Mouse (Mus musculus) heart, postnatal 25 days (tissue): Measurements from ENCODE around the gene Ubxn4. TPM values are rescaled to one million over a fixed set of nuclear protein-coding genes. Genes with fewer than 3 reads are reported as not detected.
A peak's percentile ranks its signal among the peaks of the same experiment; 100 is the strongest.
"Not testable (repeated sequence)": the region's sequence is repeated elsewhere in the genome, so short reads cannot be mapped to it uniquely, and the experiment has no call there.

Experiments
- DNase-seq: peaks from one replicate; pipeline ENCODE4 v3.0.0; 2022; ENCODE audit warnings: low spot score
- intact Hi-C: fragments of 180-260 bp; cut with DNase I; formaldehyde crosslinking; loops from one replicate; pipeline ENCODE4 v1.15.1; 2025
- total RNA-seq, 2 experiments: library from RNA; stranded (reverse); gene quantifications; 2 replicates each; pipeline ENCODE4 v1.2.3; 2021

The Ubxn4 gene
- 10 to 100 TPM; 33.4 to 37.6 TPM for total RNA-seq

DNA sequence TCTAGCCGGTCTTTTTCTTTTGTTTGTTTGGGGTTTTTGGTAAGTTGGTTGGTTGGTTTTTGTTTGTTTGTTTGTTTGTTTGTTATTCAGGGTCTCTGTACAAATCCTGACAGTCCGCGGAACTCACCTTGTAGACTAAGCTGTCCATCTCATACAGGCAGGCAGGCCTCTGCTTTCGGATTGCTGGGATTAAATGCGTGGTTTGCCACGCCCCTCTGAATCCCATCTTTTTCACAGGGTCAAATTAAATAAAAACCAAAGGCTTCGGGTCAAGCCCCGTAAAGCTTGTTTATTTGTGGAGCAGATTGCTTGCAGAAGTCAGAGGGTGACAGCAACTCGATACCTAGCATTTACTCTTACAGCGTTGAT, at the start of gene Ubxn4:
Gene Ubxn4 (plus strand): TSS at position 338 of the 369 bp plus-strand sequence.
- no peak for DNase-seq
- intact Hi-C loops, result loop anchor here (5.0 kb wide), 2 partner anchors 141 to 471 kb away; partner anchors contain the start of genes Ccnt2, R3hdm1 and Zranb3

DNA sequence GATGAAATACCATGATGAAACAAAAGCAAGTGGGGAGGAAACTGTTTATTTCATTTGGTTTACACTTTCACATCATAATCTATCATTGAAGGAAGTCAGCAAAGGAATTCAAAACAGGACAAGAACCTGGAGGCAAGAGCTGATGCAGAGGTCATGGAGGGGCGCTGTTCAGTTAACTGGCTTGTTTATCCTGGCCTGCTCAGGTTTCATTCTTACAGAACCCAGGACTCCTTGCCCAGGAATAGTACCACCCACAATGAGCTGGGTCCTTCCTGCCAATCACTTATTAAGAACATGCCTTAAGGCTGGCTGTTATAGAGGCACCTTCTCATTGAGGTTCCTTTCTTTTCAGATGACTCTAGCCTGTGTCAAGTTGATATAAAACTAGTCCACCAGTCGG, 49.8 kb upstream of the Ubxn4 start:
- intact Hi-C loops, result no loop called here
- no peak for DNase-seq

DNA sequence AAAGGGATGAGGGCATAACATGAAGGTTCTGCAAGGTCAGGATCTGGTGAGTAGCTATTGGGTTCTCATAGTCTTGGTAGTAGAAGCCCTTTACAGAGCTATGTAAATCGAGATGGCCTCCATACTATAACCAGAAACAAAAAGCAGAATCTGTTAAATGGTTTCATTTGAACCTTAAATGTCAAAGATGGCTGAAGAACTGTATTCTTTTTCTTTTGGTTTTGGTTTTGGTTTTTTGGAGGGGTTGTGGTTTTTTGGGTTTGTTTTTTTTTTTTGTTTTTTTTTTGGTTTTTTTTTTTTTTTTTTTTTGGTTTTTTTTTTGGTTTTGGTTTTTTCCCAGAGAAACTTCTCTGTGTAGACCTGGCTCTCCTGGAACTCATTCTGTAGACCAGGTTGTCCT, 46.4 kb upstream of the Ubxn4 start:
- intact Hi-C loops, result no loop called here
- no peak for DNase-seq

DNA sequence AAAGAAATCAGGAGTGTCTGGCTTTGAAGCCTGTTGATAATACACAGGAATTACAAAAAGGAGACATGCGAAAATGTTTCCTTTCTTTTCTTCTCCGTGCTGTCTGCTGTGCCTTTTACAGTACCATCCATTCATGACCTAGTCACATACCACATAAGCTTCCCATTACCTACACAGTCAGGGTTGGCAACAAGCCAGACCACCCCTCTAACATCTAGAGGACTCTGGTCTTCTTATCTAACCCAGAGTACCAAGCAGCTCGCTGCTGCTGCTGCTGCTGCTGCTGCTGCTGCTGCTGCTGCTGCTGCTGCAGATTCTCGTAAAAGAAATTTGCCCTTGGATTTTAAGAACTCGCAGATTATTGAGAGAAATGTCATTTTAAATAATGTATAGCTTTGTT, 30.5 kb upstream of the Ubxn4 start:
- intact Hi-C loops, result no loop called here
- DNase-seq, result no peak

DNA sequence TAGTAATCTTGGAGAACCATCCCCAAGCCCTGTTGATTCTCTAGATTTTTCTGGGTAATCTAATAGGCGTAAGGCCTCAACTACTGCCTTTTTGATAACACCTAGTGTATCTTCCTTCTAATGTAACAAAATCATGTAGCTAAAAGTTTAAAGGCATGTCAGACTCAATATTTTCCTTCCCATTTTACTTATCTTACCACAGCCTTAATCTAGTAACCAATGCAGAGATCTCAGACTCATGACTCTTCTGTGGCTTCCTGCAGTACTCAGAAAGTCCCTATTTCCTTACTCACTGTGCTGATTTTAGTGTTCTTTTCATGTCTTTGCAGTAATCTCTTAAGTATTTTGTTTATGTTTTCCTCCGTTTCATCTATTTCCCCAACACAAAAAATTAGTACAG, 21.9 kb upstream of the Ubxn4 start:
- no peak for DNase-seq
- intact Hi-C loops, result loop anchor here (5.0 kb wide), 1 partner anchor 395 kb away; no protein-coding TSS in a partner anchor

DNA sequence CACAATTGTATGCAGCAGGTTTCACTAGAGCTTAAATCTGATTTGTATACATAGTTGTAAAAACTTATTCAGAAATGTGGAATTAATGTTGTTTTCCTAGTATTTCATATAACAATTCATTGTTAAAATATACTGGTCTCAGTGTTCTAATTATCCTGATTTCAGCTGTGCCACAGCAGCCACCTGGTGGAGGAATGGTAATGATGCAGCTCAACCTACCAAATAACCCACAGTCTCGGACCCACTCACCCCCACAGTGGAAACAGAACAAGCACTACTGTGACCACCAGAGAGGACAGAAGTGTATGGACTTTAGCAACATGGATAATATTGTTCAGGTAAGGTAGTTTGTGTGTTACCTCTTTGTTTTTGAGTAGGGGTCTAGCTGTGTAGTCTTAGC, 20.5 kb upstream of the Ubxn4 start:
- intact Hi-C loops, result loop anchor here (5.0 kb wide), 1 partner anchor 396 kb away; no protein-coding TSS in a partner anchor
- DNase-seq, result no peak

DNA sequence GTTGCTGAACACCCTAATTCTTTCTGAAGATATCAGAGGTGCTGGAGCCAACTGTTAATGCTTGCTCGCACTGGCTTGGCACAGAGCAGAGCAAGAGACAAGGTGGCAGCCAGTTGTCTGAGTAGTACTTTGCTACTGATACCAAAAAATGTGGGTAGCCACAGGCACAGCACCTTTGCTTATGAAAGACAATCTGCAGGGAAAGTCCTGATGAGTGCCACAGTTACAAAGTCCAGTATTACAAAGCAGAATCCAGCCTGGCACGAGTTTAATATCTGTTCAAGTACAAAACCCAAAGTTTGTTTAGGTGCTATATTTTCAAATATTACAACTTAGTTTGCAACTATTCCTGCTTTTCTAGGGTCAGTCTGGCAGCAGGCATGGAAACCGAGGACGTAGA, 8.6 kb upstream of the Ubxn4 start:
- intact Hi-C loops, result no loop called here
- no peak for DNase-seq

DNA sequence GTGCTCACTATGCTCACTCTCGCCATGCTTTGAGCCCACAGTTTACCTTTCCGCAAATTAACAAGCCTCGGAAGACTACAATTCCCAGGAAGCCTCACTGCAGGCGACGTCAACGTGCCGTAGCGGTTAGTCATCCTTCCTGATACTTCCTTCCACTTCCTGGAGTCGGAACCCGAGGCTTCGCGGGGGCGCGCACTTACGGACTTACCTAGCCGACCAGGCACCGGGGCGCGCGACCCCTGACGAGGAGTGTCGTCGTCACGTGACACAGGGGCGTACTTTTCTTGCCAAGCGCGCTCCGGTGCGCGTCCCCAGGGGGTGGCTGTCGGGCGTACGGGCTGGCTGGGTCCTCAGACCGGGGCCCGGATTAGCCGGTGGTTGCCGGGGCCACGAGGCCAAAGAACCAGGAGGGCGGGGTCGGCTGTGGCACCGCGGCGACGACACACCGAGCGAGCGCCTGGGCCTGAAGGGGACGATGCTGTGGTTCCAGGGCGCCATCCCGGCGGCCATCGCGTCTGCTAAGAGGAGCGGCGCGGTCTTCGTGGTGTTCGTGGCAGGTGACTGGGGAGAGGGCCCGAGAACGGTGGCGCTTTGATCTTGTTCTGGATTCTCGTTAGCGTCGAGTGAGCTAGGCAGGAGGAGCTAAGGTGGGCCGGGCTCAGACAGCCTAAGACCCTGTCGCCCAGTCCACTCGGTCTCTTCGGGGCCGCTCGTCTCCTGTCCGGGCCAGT, 397 bp downstream of the Ubxn4 start:
- intact Hi-C loops, result loop anchor here (5.0 kb wide), 2 partner anchors 142 to 472 kb away; partner anchors contain the start of genes Ccnt2, R3hdm1 and Zranb3

DNA sequence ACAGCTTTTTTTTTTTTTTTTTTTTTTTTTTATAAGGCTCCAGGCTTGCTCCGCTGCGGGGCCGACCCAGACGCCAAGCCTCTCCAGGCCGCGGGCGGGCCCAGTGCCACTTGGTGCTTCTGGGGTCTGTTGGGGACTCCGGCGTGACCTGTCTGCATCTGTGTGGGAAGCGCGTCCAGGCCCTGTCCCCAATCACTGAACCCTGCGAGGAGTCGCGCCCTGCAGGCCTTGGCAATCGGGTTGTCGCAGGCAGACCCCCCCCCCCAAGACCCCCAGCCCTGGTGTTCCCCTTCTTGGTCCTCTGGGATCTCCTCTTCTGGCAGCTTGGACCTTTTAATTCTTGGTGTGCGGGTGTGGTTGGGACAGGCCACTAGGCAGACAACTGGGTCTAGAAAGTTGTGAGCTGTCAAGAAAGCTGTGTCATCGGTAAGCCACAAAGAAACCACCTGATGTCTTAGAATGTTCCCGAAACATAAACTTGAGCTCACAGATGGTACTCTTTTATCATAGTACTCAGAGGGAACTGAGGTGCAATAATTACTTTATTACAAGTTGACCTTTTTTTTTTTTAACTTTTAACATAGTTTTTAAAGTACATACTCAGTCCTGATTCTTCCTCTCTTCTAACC, 1.1 kb downstream of the Ubxn4 start:
- DNase-seq, result no peak
- intact Hi-C loops, result loop anchor here (5.0 kb wide), 2 partner anchors 143 to 473 kb away; partner anchors contain the start of genes Ccnt2, R3hdm1 and Zranb3

More for the DNA sequence above, 397 bp downstream of the Ubxn4 start:
- DNase-seq, result peak; percentile 92

DNA sequence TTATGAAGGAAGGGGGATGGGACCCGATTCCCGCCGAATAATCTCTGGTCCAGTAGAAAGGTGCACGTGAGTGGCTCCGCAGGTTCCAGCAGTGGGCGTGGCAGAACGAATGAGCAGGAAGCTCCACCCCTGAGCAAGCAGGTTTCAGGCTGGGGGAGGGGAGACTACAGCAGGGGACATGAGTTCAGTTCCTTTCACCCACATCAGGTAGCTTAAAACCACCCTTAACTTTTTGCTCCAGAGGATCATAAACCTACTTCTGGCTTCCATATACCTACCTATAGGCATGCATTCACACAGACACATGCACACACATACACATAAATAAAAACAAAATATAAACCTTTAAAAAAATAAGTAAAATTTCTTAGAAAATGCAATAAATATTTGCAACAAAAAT, 23.3 kb downstream of the Ubxn4 start:
- DNase-seq, intact Hi-C loops: not testable (repeated sequence)

DNA sequence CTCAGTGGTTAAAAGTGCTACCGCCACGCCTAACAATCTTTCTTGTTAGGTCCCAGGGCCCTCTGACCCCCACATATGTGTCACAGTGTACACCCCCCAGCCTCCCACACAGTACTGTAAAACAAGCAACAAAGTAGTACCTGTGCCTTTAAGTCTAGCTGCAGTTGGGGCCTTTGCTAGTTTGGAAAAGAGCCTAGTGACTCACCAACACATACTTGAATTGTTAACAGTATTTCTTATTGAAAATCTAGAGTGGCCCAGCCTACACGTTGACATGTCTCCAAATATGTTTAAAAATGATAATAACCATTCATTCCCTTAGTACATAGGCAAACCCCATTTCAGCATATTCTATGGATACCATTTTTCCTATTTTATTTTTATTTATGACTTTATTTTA, 27.0 kb downstream of the Ubxn4 start:
- intact Hi-C loops, result no loop called here
- no peak for DNase-seq

DNA sequence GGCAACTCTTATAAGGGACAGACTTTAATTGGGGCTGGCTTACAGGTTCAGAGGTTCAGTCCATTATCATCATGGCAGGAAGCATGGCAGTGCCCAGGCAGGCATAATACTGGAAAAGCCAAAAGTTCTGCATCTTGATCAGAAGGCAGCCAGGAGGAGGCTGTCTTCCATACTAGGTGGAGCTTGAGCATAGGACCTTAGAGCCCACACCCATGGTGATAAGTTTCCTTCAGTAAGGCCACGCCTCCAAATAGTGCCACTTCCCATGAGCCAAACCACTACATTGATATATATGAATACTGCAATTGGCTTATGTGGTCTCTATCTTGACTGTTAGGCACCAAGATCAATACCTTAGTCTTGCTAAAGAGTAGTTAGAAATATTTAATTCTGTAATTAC, 32.1 kb downstream of the Ubxn4 start:
- DNase-seq, result no peak
- intact Hi-C loops, result no loop called here

DNA sequence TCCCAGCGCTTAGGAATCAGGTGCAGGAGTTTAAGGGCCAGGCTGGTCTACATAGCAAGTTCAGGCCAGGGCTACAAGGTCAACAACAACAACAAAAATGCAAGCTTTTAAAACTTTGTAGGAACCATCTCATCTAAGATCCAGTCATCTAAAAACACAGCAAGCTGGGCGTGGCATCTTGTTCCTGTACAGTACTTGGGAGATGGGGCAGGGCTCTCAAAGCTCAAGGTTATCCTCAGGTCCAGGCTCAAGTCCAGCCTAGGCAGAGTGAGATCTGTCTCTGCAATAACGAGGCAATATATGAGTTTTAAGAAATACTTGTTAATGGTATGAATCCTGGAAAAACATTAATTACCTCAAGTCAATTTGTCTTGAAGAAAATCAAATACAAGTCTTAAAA, 34.8 kb downstream of the Ubxn4 start:
- intact Hi-C loops, result no loop called here
- DNase-seq, result no peak

DNA sequence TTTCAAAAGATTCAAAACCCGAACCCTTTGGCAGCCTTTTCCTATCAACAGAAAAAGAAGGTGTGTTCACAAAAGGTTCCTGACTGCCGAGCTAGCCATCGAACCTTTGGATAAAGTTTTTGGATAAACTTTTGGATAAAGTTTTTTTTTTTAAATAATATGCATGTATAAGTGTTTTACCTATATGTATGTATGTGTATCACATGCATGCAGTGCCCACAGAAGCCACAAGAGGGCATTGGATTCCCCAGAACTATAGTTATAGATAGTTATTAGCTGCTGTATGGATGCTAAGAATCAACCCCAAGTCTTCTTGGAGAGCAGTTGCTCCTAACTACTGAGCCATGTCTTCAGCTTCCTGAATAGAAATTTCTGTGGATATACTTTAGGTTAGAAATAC, 38.0 kb downstream of the Ubxn4 start:
- no peak for DNase-seq
- intact Hi-C loops, result loop anchor here (5.0 kb wide), 1 partner anchor 551 kb away; no protein-coding TSS in a partner anchor

DNA sequence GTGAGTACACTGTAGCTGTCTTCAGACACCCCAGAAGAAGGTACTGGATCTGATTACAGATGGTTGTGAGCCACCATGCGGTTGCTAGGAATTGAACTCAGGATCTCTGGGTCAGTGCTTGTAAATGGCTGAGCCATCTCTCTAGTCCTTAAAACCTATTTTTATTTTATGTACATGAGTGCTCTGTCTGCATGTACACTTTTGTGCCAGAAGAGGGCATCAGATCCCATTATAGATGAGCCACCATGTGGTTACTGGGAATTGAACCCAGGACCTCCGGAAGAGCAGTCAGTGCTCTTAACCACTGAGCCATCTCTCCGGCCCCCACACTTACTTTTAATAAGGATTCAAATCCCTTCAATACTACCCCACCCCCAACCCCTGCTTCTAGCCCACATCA, 39.2 kb downstream of the Ubxn4 start:
- intact Hi-C loops, result loop anchor here (5.0 kb wide), 1 partner anchor 549 kb away; no protein-coding TSS in a partner anchor
- no peak for DNase-seq

DNA sequence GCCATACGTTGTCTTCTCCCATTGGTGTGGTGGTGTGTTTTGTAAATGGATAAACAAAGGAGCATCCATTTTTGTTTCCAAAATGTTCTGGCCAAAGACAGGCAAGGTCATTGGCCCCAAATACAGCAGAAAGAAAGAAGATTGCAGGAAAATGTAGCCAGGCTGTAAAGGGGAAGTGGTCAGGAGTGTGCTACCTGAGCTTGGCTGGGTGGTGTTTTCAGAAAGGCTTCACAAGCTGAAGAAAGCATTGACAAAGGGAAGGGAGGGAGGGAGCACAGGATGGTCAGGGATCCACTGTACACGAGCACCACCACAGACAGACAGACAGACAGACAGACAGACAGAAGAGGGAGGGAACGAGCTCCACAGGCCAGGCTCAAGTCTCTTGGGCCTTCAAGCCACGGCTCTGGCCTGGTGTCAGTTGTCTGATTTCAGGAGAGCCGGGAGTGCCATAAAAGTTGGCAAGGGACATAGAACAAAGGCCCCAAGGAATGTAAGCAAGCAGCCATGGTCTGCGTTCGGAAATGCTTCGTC, 40.5 kb downstream of the Ubxn4 start:
- intact Hi-C loops, result loop anchor here (5.0 kb wide), 1 partner anchor 548 kb away; no protein-coding TSS in a partner anchor
- DNase-seq, result no peak

DNA sequence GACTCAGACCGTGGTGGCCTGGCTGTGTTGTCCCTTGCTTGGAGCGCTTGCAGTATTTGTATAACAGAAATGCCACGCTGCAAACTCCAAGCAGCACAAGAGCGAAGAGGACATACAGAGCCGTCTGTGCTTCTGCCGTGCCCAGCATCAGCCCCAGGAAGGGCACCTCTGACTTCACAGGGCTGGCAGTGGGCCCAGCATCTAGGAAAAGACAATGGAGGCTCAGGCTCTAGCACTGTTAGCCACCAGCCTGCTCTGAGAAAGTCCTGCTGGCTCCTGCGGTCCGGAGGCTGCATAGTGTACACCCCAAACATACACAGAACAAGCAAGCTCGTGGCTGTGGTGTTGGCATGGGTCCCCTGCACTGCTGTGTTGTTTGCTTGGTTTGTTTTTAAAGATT, 41.4 kb downstream of the Ubxn4 start:
- no peak for DNase-seq
- intact Hi-C loops, result no loop called here

DNA sequence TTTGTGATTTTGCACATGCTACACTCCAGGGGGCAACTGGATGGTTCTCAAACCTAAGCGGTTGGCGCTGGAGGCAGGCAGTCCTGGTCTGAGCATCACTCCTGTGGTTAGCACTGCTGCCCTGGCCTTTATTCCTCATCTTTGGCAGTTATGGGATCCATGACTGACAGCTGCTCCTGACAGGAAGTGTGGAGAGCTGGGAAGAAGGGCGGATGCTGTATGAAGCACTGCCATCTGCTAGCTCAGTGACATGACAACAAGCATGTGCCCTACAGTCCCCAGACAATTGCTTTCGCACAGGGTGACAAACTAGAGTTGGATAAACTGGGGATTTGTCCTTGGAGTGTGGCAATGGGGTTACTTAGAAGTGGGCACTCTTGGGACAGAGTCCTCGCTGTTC, 46.5 kb downstream of the Ubxn4 start:
- DNase-seq, result no peak
- intact Hi-C loops, result no loop called here

DNA sequence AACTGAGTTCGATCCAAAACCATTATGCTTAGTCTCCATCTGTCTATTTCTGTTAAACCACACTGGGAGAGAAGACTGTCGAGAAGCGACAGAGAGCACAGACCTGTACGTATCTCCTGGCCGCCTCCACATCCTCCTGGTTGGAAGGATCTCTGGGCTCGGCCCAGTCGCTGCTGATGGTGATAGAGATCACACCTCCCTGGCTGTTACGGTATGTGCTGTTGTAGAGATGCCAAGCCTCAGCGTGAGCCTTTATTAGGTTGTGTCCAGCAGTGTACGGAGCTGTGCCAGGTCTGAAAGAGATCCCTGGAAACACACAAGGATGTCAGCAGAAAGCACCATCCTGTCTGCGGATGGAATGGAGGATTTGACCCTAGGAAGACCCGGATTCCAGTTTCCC, 49.8 kb downstream of the Ubxn4 start:
- intact Hi-C loops, result no loop called here
- no peak for DNase-seq

DNA sequence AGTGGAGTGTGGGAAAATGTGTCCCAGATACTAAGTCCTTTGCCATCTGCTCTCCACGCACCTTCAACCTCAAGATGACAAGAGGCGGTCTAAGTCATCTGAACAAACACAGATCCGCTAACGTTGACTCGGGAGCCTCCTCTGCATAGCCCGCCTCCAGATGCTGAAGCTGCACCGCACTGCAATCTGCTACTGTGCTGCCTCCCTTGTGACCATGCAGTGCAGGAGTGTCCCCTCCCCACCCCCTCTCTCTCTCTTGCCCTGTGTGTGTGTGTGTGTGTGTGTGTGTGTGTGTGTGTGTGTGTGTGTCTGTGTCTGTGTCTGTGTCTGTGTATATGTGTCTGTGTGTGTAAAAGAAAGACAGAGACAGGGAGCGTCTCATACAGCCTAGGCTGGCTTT, 51.5 kb downstream of the Ubxn4 start:
- no peak for DNase-seq
- intact Hi-C loops, result no loop called here
